Mouse (Mus musculus): ENCODE data around the gene Igdcc3. TPM values are rescaled to one million over a fixed set of nuclear protein-coding genes. Genes with fewer than 3 reads are reported as not detected.

The Igdcc3 gene
- total and polyA plus RNA-seq, 3 experiments: 0.21 to 0.26 TPM; not detected in 1

DNA sequence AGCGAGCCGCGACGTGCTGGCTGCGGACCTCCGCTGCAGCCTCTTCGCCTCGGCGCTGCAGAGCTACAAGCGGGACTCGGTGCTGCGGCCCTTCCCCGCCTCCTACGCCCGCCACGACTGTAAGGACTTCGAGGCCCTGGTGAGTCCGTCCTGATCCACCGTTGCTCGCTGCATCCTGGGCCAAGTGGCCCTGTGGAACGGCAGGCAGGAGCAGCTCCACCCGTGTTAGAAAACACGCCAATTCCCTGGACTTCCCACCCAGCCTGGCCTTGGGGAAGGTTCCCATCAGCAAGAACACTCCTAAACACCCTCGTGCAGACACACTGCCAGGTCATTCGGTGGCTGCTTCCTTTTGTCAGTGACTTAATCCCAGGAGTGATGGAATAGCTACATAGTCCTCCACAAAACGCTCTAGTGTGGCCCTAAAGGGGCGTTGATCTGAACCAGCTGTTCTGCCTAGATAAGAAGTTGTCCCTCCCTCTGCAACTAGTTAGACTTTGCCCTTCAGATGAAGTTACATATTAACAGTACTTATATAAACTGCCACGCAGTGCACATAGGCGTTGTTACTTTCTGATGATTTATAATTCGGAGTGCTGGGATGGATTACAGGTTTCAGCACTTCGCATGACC lies 74.6 kb downstream of the Igdcc3 start:
- H3K27ac ChIP-seq (ENCODE audit: insufficient read depth, low read depth): peak overlapping the region; percentile 35; the same call in 1 of the 2 replicates
- no peaks in the 10 kb centered on the region for H3K79me2 ChIP-seq (replicated peaks; ENCODE audit: control insufficient read depth, extremely low read depth, insufficient read depth, poor library complexity, severe bottlenecking)
- H3K4me1 ChIP-seq (ENCODE audit: control insufficient read depth in 1 of 2, insufficient read depth in 2 of 2): peaks cover 0 to 20% of the 10 kb centered on the region in 2 experiments; a peak in 2 of 4 replicates
- DNase-seq (ENCODE audit: extremely low read depth): no peak
- no peaks in the 10 kb centered on the region for H3K36me3 ChIP-seq (replicated peaks in 1 of 2; ENCODE audit: control insufficient read depth in 1 of 2, insufficient read depth in 1 of 2, low read length in 1 of 2)
- TF ChIP-seq UBTF (IDR thresholded peaks at IDR 0.05; ENCODE audit: low read depth, low read length) (0 out of 2 replicates have a peak, but pooled peaks have one; percentile 66), NRF1 (IDR thresholded peaks at IDR 0.05; ENCODE audit: low read depth, low read length) (no peak)
- H3K4me2 ChIP-seq (ENCODE audit: insufficient read depth, low read depth, poor library complexity, severe bottlenecking): peak overlapping the region; percentile 93
- H3K9me3 ChIP-seq (replicated peaks; ENCODE audit: low read length): no peaks in the 10 kb centered on the region
- dilution Hi-C loops (cut with MboI; ENCODE audit: extremely low pct_ligation_motif_present, extremely low pct_unique_long_range_greater_than_20kb, low sequenced_read_pairs): no loop called here
- H3K27me3 ChIP-seq (replicated peaks): peaks cover 9% of the 10 kb centered on the region
- H3K9ac ChIP-seq (ENCODE audit: insufficient read depth, low read depth): peak overlapping the region; percentile 84
- H3K4me3 ChIP-seq (replicated peaks in 1 of 3; ENCODE audit: low read depth in 2 of 3, low read length in 2 of 3, poor library complexity in 1 of 3): peak overlapping the region; percentile 59 to 92 (median 59)
- in situ Hi-C loops (cut with MboI; ENCODE audit: low pct_ligation_motif_present, low pct_unique_long_range_greater_than_20kb, low sequenced_read_pairs): no loop called here

DNA sequence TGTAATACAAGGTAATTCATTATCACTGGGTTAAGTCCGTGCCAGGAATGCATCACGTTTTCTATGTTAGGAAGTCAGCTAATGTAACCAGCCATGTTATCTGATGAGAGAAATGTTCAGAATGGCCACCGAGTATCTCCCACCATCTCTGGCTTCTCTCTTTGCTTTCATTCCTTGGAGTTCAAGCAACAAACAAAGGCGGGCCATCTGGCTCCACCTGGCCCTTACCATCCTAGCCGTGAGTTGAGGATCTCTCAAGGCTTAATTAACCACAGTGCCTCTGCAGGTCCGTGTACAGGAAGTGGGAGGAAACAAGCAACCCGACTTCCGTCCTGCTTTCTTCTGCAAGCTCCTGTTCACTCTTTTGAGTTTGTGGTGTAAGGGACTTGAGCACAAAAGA lies 76.0 kb downstream of the Igdcc3 start:
- DNase-seq (ENCODE audit: extremely low read depth): no peak
- Histone ChIP-seq H3K9ac (ENCODE audit: insufficient read depth, low read depth) (peak overlapping the region; percentile 63), H3K4me3 (replicated peaks in 1 of 3; ENCODE audit: low read depth in 2 of 3, low read length in 2 of 3, poor library complexity in 1 of 3) (peak overlapping the region; percentile 13 to 31 (median 18)), H3K4me1 (ENCODE audit: control insufficient read depth in 1 of 2, insufficient read depth in 2 of 2) (peaks cover 0 to 20% of the 10 kb centered on the region in 2 experiments; a peak in 2 of 4 replicates), H3K36me3 (replicated peaks in 1 of 2; ENCODE audit: control insufficient read depth in 1 of 2, insufficient read depth in 1 of 2, low read length in 1 of 2) (no peaks in the 10 kb centered on the region), H3K9me3 (replicated peaks; ENCODE audit: low read length) (no peaks in the 10 kb centered on the region), H3K4me2 (ENCODE audit: insufficient read depth, low read depth, poor library complexity, severe bottlenecking) (peak overlapping the region; percentile 82), H3K79me2 (replicated peaks; ENCODE audit: control insufficient read depth, extremely low read depth, insufficient read depth, poor library complexity, severe bottlenecking) (no peaks in the 10 kb centered on the region), H3K27ac (ENCODE audit: insufficient read depth, low read depth) (no peak overlapping the region), H3K27me3 (replicated peaks) (peaks cover 6% of the 10 kb centered on the region)
- in situ Hi-C loops (cut with MboI; ENCODE audit: low pct_ligation_motif_present, low pct_unique_long_range_greater_than_20kb, low sequenced_read_pairs) (no loop called here), dilution Hi-C loops (cut with MboI; ENCODE audit: extremely low pct_ligation_motif_present, extremely low pct_unique_long_range_greater_than_20kb, low sequenced_read_pairs) (no loop called here)
- TF ChIP-seq USF2 (conservative IDR thresholded peaks at IDR 0.05; ENCODE audit: low read depth, low read length): no peak
- no peak for TF ChIP-seq SIN3A (IDR thresholded peaks at IDR 0.05; ENCODE audit: low read length)
- no peak for TF ChIP-seq E2F4 (IDR thresholded peaks at IDR 0.05; ENCODE audit: insufficient replicate concordance, low read depth, low read length)
- no peak for TF ChIP-seq MEF2A (IDR thresholded peaks at IDR 0.05; ENCODE audit: borderline replicate concordance, low read depth, low read length)
- no peak for TF ChIP-seq ZMIZ1 (IDR thresholded peaks at IDR 0.05; ENCODE audit: low read depth, low read length)
- peak; percentile 72 for TF ChIP-seq POLR2A (IDR thresholded peaks at IDR 0.05; ENCODE audit: low read depth, low read length)
- no peak for TF ChIP-seq MAZ (IDR thresholded peaks at IDR 0.05; ENCODE audit: low read depth, low read length)
- TF ChIP-seq SMC3 (IDR thresholded peaks at IDR 0.05; ENCODE audit: low read depth, low read length): no peak
- TF ChIP-seq EP300 (IDR thresholded peaks at IDR 0.05; ENCODE audit: low read length): no peak
- TF ChIP-seq BHLHE40 (IDR thresholded peaks at IDR 0.05; ENCODE audit: low read depth, low read length): no peak
- no peak for TF ChIP-seq UBTF (IDR thresholded peaks at IDR 0.05; ENCODE audit: low read depth, low read length)
- TF ChIP-seq RAD21 (IDR thresholded peaks at IDR 0.05; ENCODE audit: low read depth, low read length): no peak
- 0 out of 2 replicates have a peak, but pooled peaks have one; percentile 28 for TF ChIP-seq NELFE (IDR thresholded peaks at IDR 0.05; ENCODE audit: low read depth, low read length)
- TF ChIP-seq USF1 (IDR thresholded peaks at IDR 0.05; ENCODE audit: low read depth, low read length): no peak
- TF ChIP-seq ZC3H11A (IDR thresholded peaks at IDR 0.05; ENCODE audit: low read depth, low read length): no peak
- TF ChIP-seq KAT2A (IDR thresholded peaks at IDR 0.05; ENCODE audit: insufficient replicate concordance, low read length): no peak
- 0 out of 2 replicates have a peak, but pooled peaks have one; percentile 27 for TF ChIP-seq MYC (IDR thresholded peaks at IDR 0.05; ENCODE audit: low read depth, low read length)
- TF ChIP-seq ETS1 (conservative IDR thresholded peaks at IDR 0.05; ENCODE audit: low read depth, low read length): no peak
- TF ChIP-seq TBP (conservative IDR thresholded peaks at IDR 0.05; ENCODE audit: low read depth, low read length): 0 out of 2 replicates have a peak, but pooled peaks have one; percentile 19
- TF ChIP-seq PAX5 (IDR thresholded peaks at IDR 0.05; ENCODE audit: low read length): no peak
- no peak for TF ChIP-seq MAFK (IDR thresholded peaks at IDR 0.05; ENCODE audit: insufficient replicate concordance, low read length)
- TF ChIP-seq JUN (IDR thresholded peaks at IDR 0.05; ENCODE audit: insufficient read depth, low read depth, low read length): no peak
- TF ChIP-seq ZKSCAN1 (IDR thresholded peaks at IDR 0.05; ENCODE audit: borderline replicate concordance, low read depth, low read length): no peak
- no peak for TF ChIP-seq TCF12 (IDR thresholded peaks at IDR 0.05; ENCODE audit: low read depth, low read length)
- peak; percentile 67 for TF ChIP-seq ELF1 (IDR thresholded peaks at IDR 0.05; ENCODE audit: low read depth, low read length)
- peak; percentile 53; the same call in 1 of the 2 replicates for TF ChIP-seq IRF4 (IDR thresholded peaks at IDR 0.05; ENCODE audit: low read depth, low read length)
- TF ChIP-seq HCFC1 (IDR thresholded peaks at IDR 0.05; ENCODE audit: low read depth, low read length): peak; percentile 40
- TF ChIP-seq POLR2AphosphoS2 (IDR thresholded peaks at IDR 0.05; ENCODE audit: low read depth, low read length): no peak
- TF ChIP-seq GABPA (IDR thresholded peaks at IDR 0.05; ENCODE audit: insufficient replicate concordance, low read depth, low read length): no peak
- TF ChIP-seq NRF1 (IDR thresholded peaks at IDR 0.05; ENCODE audit: low read depth, low read length): no peak
- no peak for TF ChIP-seq CTCF (conservative IDR thresholded peaks at IDR 0.05 in 1 of 2, IDR thresholded peaks at IDR 0.05 in 1 of 2; ENCODE audit: low read depth in 2 of 2, low read length in 2 of 2)
- TF ChIP-seq ZNF384 (IDR thresholded peaks at IDR 0.05; ENCODE audit: low read depth, low read length): no peak

Measured in CH12.LX (cell line).